Mouse (Mus musculus) left cerebral cortex, adult 2 months (tissue): ENCODE data around the gene Hivep2. TPM values are rescaled to one million over a fixed set of nuclear protein-coding genes. Genes with fewer than 3 reads are reported as not detected.

Experiments used
- DNase-seq, 2 experiments: peaks; one replicate each; pipeline ENCODE4 v3.0.0; 2021 to 2022; ENCODE audit warnings: low spot score in 2 of 2, mixed read lengths in 1 of 2; ENCODE audit errors: extremely low spot score in 1 of 2
- H3K27ac ChIP-seq: fragments of 200-600 bp; 2 replicates; pipeline ENCODE4 v1.8.1; 2022
- H3K4me3 ChIP-seq: fragments of 200-600 bp; 2 replicates; pipeline ENCODE4 v1.8.1; 2022
- CTCF ChIP-seq: fragments of 200-600 bp; IDR thresholded peaks from 2 replicates; pipeline ENCODE4 v1.8.1; 2022; ENCODE audit warnings: antibody characterized with exemption, mild to moderate bottlenecking, moderate library complexity
- intact Hi-C: fragments of 180-260 bp; cut with DNase I; formaldehyde crosslinking; loops from one replicate; pipeline ENCODE4 v1.15.1; 2025
- total RNA-seq, 2 experiments: library from RNA; stranded (reverse); gene quantifications; 2 replicates each; pipeline ENCODE4 v1.2.3; 2021

Gene Hivep2
- total RNA-seq, 2 experiments from 2014 or later, result 252 to 263 TPM

- intact Hi-C loops, result loop anchor here (10.0 kb wide), 1 partner anchor 351 kb away; no protein-coding TSS in a partner anchor
- TF ChIP-seq CTCF, result no peak
- Histone ChIP-seq H3K4me3 (no peak overlapping the region), H3K27ac (0 out of 2 replicates have a peak overlapping the region, but pooled peaks have one; percentile 30)
- no peak for DNase-seq
These were observed 78.3 kb downstream of the Hivep2 start for GRCm38 (mm10) chr10:14044046-14044782.

DNA sequence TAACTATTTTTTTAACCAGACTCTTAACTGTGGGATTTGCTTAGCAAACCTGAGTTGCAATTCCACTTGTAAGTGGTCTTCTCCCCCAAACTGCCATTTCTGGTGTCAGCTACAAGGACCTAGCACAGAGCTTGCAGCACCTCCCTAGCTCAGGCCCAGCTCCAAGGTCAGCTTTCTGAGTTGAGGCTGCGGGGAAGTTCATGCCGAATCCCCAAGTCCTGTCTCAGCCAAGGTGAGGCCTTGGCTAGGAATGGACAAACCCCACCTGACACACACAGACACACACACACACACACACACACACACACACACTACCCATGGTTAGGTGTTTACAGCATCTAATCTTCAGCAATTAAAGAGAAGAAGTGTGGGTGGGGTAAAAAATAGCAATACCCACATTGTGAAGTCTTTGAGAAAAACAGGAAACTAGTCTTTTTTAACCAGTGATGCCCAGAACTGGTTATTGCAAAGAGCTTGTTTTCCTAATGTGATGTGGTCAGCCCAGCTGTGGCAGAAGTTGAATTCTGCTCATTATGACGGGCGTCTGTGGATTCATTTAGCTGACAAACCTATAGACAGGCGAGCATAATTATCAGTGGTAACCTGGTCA lies 79.0 kb downstream of the Hivep2 start:
- Histone ChIP-seq H3K4me3 (no peak overlapping the region), H3K27ac (peak overlapping the region; percentile 64; the same call in 1 of the 2 replicates)
- intact Hi-C loops, result loop anchor here (10.0 kb wide), 1 partner anchor 350 kb away; no protein-coding TSS in a partner anchor
- no peak for DNase-seq
- TF ChIP-seq CTCF, result no peak

- intact Hi-C loops, result loop anchor here (10.0 kb wide), 1 partner anchor 349 kb away; no protein-coding TSS in a partner anchor
- Histone ChIP-seq H3K4me3 (no peak overlapping the region), H3K27ac (peak overlapping the region; percentile 64)
- no peak for TF ChIP-seq CTCF
- no peak for DNase-seq
These were observed 79.9 kb downstream of the Hivep2 start for GRCm38 (mm10) chr10:14045745-14046144.

DNA sequence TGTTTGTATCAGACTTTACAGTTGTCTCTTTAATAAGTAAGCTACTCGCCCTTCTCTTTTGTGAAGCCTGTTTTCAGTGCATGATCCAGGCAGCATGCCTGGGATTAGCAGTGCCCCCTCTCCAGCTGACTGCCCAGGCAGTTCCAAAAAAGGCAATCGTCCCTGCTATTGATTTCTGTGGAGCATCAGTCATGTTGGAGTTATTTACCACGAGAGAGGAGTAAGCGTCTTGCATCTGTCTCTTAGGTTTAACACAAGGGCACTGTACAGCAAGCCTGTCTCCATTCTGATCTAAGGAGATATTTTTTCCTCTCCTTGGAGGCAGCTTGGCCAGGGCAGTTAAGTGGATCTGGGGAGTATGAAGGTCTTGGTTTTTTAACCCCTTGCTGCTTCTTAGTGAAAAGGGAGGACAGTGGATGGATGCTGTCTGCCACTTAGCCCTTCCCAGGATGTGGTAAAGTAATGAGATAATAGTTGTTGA lies 80.3 kb downstream of the Hivep2 start:
- no peak for DNase-seq
- Histone ChIP-seq H3K27ac (peak overlapping the region; percentile 64), H3K4me3 (no peak overlapping the region)
- TF ChIP-seq CTCF, result no peak
- intact Hi-C loops, result loop anchor here (10.0 kb wide), 1 partner anchor 349 kb away; no protein-coding TSS in a partner anchor

DNA sequence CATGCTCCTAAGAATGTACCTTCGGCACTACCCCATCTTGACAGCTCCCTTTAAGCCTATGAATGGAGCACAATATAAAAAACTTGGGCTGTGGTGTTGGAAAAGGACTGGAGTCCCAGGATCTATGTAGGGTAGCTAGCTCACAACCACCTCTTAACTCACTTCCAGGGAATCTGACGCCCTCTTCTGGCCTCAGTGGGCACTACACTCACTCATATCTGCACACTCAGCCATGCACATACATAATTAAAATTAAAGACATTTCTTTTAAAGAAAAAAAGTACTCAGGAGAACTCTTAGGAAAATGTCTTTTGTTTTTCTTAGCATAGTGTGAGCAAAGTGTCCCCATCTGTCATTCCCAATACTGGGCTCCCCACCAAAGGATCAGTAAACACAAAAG lies 81.1 kb downstream of the Hivep2 start:
- Histone ChIP-seq H3K4me3 (no peak overlapping the region), H3K27ac (no peak overlapping the region)
- intact Hi-C loops, result loop anchor here (10.0 kb wide), 1 partner anchor 348 kb away; no protein-coding TSS in a partner anchor
- DNase-seq, result no peak
- TF ChIP-seq CTCF, result peak; percentile 44

DNA sequence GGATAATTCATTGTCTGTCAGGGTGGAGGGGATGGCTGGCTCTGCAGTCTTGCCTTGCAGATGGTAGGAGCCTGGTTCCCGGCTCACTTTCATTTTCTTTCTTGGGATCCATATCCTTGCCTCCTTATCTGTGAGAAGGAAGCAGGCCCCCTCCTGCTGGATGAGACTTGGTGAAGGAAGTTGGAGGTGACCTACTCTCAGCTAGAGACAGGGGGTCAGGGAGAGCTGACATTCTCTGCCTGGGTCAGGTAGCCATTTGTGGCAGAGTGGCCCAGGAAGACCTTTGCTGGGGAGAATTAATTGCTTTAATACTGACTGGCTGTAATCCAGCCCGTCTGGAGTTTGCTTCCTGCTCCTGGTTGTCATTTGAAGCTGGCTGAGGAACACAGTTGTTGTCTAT lies 81.8 kb downstream of the Hivep2 start:
- Histone ChIP-seq H3K27ac (peak overlapping the region; percentile 75; the same call in 1 of the 2 replicates), H3K4me3 (no peak overlapping the region)
- TF ChIP-seq CTCF, result no peak
- intact Hi-C loops, result loop anchor here (10.0 kb wide), 1 partner anchor 347 kb away; no protein-coding TSS in a partner anchor
- DNase-seq, result no peak

DNA sequence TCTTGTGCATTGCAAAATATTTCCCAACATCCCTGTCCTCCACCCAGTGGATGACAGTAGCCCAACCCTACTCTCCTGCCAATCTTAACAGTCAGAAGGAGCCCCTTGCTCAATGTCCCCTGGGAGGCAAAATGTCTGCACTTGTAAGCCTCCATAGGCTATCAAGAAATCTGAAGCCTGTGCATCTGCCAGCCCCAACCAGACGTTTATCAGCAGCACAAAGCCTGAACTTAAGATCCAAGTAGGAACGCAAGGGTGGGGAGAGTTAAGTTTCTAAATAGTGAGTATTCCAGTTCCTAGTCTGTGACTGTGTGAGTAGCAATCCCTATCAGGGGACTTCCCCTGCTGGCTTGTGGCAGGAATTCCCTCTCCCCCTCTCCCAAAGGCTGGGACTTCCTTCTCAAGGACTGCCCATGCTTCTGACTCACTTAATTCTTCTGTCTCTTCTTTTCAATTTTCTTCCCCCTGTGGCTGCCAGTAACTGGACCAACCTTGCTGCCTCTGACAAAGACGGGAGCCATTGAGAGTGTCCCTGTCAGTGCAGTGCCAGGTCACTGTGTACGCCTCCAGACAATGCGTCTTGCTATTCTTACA lies 82.5 kb downstream of the Hivep2 start:
- TF ChIP-seq CTCF, result no peak; the same call in 1 of the 2 replicates
- H3K27ac ChIP-seq, result peak overlapping the region; percentile 75
- no peak for DNase-seq
- H3K4me3 ChIP-seq, result no peak overlapping the region
- intact Hi-C loops, result loop anchor here (10.0 kb wide), 1 partner anchor 346 kb away; no protein-coding TSS in a partner anchor

- TF ChIP-seq CTCF, result no peak
- DNase-seq, result no peak
- intact Hi-C loops, result loop anchor here (10.0 kb wide), 1 partner anchor 346 kb away; no protein-coding TSS in a partner anchor
- no peak overlapping the region for H3K4me3 ChIP-seq
- peak overlapping the region; percentile 75 for H3K27ac ChIP-seq
These were observed 83.1 kb downstream of the Hivep2 start for GRCm38 (mm10) chr10:14048916-14049445.

- TF ChIP-seq CTCF, result no peak
- intact Hi-C loops, result loop anchor here (10.0 kb wide), 1 partner anchor 345 kb away; no protein-coding TSS in a partner anchor
- Histone ChIP-seq H3K4me3 (no peak overlapping the region), H3K27ac (no peak overlapping the region; the same call in 1 of the 2 replicates)
- DNase-seq, result no peak
These were observed 83.8 kb downstream of the Hivep2 start for GRCm38 (mm10) chr10:14049686-14050085.

DNA sequence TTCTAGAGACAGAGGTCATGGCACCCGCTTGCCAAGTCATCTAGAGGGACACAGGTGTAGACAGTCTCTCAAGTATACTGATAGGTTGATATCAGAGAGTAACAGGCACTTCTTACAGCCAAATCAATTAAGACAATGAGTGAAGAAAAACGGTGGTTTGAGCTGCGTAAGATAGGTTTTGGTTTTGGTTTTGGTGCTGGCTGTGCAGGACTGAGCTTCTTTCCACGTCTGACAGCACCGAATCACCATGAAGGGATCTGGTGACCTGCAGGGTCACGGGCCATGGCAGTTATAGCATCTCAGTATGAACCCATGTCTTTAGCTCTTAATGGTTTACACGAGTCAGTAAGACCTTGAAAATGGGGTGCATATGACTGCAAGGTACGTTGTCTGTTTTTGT lies 84.7 kb downstream of the Hivep2 start:
- no peak for TF ChIP-seq CTCF
- no peak for DNase-seq
- intact Hi-C loops, result no loop called here
- H3K4me3 ChIP-seq, result no peak overlapping the region
- H3K27ac ChIP-seq, result no peak overlapping the region

GRCm38 (mm10) chr10:14052109-14052689 lies 86.3 kb downstream of the Hivep2 start:
- intact Hi-C loops, result no loop called here
- Histone ChIP-seq H3K27ac (no peak overlapping the region), H3K4me3 (no peak overlapping the region)
- no peak for DNase-seq
- TF ChIP-seq CTCF, result no peak
